Mouse (Mus musculus): ENCODE data around the gene Rin3.

The Rin3 gene

DNA sequence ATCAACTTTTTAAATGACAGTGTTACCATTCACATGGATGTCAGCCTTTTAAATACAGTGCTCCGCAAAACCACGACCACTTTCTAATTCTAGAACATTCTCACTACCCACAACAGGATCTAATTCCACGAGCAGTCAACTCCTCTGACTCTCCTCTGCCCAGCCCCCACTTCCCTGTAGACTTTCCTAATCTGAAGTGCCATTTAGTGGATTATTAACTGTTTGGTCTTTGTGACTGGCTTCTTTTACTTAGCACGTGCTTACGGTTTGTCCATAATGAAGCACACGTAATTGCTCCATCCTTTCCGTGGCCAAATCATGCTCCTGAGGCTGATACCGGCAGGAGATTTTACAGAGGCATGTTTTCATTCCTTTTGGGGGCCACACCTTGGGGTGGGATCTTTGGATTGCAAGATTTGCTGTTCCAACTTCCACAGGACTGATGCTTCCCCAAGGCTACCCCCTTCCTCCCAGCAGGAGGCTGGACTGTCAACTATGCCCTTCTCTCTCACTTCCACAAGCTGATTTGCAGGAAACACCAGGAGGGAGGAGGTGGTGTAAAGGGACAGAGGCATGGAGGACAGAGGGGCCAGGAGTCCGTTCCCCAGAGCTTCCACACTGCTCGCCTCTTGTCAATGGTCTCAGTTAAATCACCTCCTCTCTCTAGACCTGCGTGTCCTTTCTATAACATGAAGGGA lies 139.9 kb downstream of the Rin3 start:
- in situ Hi-C loops (cut with MboI) = no loop called here

DNA sequence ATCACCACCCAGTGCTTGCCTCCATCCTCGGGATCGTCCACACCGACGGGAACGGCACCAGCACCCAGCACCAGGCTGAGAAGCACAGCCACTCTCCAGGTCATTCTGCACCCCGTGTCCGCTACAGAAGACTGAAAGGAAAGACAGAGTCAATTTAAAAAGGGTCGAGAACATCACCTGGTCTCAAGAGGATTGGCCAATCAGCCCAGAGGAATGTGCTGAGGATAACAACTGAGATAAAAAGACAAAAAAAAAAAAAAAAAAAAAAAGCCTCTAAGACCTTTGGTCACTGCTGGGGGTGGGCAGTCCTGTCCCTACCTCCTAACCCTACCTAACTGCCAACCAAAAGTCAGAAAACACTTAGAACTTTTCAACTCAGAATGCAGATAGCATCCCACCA lies 140.8 kb downstream of the Rin3 start:
- in situ Hi-C loops (cut with MboI) = no loop called here

DNA sequence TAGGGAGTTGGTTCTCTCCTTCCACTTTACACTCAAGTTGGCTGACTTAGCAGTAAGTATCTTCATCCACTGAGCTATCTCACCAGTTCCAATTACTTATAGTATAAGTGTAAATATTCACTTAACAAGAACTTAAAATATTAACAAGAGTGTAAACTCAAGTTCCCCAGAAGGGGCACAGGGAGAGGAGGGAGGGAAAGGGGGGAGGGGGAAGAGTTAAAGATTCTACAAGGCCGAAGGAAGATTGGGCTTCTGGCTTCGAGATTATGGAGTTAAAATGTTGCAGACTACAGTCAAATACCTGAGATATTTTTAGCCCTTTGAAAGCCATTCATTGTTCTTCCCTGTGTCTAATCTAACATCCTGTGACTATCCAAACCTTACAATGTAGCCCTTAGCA lies 141.6 kb downstream of the Rin3 start:
- in situ Hi-C loops (cut with MboI) = no loop called here

DNA sequence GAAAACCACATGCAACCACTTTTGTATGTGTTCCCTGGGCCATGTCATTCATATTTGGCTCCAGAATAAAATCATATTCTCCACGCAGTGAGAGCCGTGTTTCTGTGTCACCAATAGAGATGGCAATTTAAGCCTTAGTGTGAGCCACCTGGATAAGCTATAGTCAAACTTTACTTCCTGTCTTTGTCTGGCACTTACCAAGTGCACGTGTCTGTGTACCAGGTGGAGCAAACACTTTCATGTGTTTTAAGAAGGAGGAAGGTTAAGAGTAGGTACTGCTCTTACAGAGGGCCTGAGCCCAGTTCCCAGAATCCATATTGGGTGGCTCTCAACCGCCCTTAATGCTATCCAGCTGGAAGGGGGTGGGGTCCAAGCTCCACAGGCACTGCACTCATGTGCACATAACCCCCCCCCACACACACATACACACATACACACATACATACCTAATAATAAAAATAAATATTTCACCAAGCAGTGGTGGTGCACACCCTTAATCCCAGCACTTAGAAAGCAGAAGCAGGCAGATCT lies 142.3 kb downstream of the Rin3 start:
- in situ Hi-C loops (cut with MboI) = no loop called here

DNA sequence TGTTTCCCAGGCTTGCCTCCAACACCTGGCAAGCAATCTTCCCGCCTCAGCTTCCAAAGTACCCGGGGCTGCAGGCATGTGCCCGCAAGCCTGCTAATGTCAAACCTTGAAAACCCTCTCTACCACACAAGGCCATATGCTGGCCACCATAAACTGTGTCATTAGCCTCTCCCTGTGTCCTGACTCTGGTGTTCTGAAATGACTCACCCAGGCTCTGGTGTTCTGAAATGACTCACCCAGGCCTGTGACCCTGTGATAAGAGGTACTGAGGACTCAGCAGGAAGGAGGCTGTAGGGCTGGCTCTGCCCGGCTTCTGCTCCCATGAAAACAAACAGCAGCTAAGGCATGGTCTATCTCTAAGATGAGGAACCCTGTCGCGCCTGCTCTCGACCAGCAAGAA lies 143.4 kb downstream of the Rin3 start:
- in situ Hi-C loops (cut with MboI) = no loop called here

DNA sequence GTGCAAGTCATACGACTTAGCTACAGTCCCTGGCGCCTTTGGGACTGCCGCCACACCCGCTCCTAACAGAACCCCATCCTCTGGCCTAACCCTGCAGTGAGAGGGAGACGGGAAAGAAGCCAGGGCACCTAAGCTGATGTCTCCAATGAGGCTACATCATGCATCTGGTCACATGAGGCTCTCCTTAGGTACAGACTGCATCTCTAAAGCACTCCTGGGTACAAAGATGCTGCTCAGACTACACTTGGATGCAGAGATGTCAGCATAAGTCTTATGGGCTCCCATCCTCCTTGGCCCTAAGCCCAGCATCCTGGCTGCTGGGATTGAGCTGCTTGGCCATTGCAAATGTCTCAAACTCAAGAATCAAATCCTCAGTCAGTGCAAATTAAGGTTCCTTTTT lies 146.8 kb downstream of the Rin3 start:
- in situ Hi-C loops (cut with MboI) = no loop called here

DNA sequence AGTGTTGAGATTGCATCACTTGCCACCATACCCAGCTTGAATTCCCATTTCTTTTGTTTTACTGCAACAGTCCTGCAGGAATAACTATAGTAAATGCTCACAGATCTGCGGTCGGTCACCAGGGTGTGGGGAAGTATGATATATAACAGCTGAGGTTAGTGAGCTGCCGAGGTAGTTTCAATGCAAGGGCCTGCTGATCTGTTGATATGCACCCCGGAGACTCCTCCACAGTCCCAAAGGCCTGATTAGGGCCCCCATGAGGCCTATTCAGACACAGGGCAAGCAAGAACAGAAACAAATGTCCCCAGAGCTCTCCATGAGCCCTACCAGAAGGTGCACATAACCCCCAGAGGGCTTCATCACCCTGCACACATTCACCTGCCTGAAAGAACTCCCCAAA lies 147.4 kb downstream of the Rin3 start:
- in situ Hi-C loops (cut with MboI) = no loop called here

DNA sequence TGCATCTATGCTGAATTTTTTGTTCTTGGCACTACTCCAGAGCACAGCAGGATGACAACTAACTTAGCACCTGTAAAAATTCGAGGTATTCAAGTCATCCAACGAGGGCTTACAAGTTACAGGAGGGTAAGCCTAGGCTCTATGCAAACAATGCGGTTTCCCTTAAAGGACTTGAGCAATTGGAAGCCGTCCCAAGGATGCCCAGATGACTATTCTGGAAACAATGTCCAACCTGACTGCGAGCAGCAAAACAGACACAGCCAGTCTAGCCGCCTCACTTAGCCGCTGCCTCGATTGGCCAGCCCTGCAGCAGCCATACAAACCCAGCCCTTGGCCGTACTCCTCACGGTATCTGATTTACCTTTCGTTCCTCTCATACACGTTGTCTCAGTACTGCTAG lies 149.4 kb downstream of the Rin3 start:
- in situ Hi-C loops (cut with MboI) = no loop called here

DNA sequence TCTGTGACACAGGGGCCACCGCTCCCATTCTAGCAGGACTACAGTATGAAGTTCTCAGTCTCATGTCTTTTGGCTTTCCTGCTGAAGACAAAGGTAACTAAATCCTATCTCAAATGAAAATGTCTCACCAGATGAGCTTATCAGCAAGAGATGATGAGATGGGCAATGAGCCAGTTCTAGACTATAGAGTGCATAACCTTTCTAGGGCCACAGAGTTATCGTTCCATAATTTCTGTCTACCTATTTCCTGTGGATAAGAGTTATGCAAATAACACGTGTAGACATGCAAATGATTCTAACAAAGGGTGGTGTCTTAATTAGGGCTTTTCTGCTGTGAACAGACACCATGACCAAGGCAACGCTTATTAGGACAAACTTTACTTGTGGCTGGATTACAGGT lies 151.3 kb downstream of the Rin3 start:
- in situ Hi-C loops (cut with MboI) = no loop called here

DNA sequence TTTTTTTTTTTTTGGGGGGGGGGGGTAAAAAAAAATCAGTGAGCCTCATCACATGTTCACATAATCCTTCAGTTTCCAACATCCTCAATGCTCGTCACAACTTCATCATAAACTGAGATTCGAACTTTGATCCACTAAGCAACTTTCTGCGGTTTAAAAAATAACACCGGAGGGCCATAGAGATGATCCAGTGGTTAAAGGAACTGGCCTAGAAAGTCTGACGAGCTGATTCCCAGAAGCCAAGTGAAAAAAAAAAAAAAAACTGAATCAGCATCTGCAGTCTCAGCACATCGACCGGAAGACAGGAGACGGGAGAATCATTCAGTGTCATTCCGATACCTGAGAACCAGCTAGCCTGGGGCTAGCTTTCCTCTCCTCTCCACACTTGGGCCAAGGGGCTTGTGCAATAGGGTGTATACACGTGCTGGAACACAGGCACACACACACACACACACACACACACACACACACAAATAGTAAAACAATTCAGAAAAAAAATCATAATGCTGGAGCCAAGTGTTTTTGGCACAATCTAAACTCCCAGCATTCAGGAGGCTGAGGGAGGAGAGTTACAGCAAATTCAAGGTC lies 154.2 kb downstream of the Rin3 start:
- in situ Hi-C loops (cut with MboI) = no loop called here

DNA sequence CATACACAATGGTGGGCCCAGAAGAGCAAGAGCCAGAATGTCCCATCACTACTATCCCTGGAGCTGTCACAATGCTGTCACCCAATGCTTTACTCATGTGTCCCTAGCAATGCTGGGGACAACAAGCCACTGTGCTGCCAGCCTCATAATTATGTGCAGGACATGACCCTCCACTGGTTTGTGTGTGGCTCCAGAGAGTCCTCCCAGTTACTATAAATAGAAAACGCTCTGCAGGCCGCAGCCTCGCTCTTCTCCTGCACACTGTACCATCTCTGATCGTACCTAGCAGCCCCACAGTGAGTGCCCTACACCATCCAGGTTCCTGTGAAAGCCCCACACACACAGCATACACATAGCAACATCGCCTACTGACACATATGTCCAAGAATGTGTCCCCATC lies 155.1 kb downstream of the Rin3 start:
- in situ Hi-C loops (cut with MboI) = no loop called here

DNA sequence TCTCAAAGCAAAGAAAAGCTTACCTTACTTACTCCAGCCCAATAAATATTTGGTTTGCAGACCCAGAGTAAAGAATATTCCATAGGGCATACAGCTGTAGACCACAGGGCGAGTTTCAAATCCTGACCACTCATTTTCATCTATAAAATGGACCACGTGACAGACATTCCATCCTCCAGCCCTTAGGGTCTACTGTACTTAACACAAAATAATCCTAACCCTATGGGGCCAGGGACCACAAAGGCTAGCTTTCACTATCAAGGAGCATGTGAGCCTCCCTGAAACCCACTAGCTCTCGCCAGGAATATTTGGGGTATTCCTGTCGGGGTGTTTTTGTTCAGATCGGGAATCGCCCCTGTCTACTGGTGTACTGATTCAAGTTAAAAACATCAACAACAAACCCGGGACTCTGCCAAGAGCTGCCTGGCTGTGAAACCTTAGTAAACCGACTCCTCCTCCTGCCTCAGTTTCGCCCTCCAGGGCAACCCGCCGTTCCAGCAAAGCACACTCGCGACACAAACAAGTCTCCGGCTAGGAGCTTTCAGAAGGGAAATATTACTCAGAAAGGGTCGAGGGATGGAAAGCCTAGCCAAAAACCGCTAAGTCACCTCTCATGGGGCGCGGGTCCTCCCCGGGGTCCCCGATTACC lies 156.3 kb downstream of the Rin3 start:
- in situ Hi-C loops (cut with MboI) = no loop called here

DNA sequence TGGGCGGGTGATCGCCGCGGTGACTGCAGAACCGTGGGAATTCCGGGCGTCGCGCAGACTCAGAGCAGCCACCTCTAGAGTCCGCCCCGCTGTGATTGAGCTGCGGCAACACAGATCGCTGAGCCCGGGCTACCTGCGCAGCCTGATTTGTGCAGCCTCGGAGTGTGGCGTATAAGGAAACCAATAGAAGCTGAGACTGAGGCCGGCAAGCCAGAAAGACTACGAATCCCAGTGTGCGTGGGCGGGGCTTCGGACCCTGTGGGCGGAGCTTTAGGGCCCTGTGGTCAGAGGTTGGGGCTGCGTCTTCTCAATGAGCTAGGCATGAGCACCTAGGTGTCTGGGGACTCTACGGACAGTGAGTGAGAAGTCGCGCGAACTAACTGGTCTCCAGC lies 156.8 kb downstream of the Rin3 start, which contains the start of gene Lgmn:
Gene Lgmn, minus strand, starts transcription at position 182 of the 392 bp plus-strand sequence.
- in situ Hi-C loops (cut with MboI) = no loop called here

All from mature B cell (primary cell).